Mouse (Mus musculus) CD4-positive helper T cell, adult 2 months (primary cell): ENCODE results near the gene Dpm2.

Experiments used
- DNase-seq: peaks from one replicate; pipeline ENCODE4 v3.0.0-alpha.2; 2012; ENCODE audit warnings: low read depth, missing footprints, low spot score

The Dpm2 gene

DNA sequence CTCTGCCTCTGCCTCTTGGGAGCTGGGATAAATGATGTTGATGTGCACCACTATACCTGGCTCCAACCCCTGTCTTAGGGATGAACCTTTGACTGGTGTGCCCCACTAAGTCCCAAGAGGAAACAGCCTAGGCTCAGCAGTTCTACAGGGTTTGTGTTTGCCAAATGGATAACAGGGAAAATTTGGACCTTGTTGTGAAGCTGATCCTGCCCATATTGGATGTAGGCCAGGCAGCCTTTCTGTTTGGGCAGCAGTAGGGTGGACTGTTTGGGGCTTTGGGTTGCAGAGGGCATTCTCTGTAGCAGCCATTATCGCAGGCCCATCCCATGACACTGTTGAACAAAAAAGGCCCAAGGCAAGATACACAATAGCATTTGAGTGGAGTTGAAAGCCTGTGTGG is 23.7 kb upstream of the Dpm2 start:
- DNase-seq: no peak

DNA sequence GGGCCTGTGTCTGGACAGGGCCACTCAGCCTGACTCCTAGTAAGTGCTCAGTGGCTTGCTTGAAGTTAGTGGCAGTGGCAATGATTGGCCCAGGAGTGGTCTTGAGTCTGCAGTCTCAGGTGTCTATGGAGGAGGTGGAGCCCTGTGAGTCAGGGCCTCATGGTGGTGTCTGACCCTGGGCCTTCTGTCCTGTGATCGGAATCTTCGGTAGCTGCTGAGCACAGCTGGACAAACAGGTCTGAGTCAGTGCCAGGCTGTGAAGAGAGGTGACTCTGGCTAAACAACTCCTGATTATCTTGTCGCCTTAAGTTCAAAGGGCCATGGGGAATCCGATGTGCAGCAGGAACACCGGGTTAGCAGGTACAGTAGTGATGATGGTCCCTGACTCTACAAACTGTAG is 23.3 kb upstream of the Dpm2 start:
- DNase-seq: no peak

DNA sequence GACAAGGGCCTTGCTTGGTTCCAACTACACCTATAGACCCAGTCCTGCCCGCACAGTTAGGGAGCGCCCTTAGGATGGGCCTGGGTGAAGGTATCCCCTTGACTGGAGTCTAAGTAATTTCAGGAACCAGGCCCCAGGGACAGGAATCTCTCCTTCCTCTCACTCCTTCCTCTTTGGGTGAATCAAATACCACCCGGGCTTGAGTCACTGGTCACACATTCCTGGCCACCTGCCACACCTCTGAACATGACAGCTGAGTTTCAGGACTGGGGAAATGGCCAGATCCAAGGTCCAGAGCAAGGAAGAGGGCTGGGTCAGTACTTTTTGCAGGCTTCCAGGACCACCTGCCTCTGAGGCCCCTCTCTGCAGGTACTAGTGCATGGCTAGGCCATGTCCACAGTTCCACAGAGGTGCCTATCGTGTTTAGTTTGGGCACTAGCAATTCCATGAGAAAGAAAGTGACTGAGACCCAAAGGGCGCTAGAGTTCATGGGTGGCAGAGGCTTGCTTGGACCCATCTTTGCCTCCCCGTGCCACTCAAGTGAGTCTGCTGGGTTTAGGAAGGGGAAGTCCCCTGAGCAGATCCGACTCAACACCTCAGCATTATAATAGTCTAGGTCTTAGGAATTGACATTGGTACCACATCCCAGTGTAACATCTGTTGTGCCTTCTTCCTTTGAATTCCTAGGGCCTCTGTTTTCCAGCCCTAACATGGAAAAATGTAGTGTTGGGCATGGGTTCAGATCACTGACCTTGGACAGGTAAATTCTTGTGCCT is 22.5 kb upstream of the Dpm2 start:
- DNase-seq: no peak

DNA sequence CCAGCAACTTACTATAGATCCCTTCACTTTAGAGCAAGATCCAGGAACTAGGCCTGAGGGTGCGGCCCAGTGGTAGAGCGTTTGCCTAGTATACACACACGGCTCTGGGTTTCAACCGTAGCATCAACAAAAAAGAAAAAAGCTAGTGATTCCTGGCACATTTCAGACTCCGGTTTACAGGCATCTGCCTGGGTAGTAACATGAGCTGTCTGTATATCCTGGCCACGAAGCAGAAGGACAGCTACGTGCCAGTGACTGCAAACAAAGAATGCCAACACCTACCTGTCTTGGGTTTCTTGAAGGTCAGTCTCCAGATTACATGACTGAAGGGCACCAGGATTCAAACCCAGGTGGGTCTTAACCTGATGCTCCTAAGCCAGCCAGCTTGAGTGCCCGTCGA is 21.5 kb upstream of the Dpm2 start:
- DNase-seq: no peak

DNA sequence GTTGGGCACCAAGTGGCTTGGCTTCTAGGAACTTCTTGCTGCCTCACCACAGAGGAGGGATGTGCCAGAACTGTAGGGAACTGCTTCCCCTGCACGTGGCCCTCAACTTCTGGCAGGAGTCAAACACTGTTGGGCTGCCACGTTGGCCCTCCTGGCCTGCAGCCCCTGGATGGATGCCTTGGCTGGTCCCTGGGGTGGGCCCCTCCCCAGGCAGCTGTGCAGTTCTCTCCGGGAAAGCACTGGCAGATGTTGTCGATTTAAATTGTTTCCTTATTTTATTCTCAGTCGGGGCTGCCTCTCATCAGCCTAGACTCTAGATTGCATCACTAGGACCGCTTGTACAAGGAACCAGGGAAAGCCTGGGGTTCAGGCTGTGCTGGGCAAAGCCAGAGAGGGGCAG is 20.9 kb upstream of the Dpm2 start:
- DNase-seq: no peak

DNA sequence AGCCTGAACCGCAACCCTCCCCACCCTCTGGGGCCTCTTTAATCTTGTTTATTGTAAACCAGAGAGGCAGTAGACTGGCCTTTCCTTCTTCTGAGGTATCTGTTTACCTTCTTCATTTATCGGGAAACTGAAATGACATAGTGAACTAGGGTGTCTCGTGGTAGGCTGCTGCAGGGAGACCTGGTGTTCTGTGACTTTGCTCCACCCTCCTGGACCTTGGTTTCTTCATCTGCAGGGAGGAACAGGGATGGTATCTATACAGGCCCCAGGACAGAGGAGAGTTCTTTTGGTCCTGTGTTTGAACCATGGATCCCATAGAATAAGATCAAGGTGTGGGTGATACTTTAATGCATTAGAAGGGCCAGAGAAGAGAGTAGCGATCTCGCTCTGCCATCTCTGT is 19.4 kb upstream of the Dpm2 start:
- no peak for DNase-seq

DNA sequence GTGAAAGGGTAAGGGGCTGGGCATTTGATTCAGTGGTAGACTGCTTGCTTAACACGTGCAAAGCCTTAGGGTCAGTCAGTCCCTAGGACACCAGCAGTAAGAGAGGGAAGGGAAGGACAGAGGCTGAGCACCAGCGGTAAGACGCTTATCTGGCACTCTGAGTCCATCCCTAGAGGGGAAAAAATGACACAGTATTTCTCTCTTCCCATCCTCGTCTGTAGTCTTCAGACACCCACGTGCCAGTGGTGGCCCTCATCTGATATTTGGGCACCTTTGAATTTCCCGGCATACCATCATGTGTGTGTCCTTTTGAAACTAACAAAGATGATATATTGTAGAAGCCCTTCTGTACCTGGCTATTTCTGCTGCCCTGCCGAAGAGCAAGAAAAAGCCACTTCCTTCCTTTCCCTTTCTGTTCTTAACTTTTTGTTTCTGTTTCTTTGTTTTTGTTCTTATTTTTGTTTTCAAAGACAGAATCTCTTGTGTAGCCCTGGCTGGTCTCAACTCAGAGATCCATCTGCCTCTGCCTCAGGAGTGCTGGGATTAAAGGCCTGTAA is 17.0 kb upstream of the Dpm2 start:
- DNase-seq: peak; percentile 76

DNA sequence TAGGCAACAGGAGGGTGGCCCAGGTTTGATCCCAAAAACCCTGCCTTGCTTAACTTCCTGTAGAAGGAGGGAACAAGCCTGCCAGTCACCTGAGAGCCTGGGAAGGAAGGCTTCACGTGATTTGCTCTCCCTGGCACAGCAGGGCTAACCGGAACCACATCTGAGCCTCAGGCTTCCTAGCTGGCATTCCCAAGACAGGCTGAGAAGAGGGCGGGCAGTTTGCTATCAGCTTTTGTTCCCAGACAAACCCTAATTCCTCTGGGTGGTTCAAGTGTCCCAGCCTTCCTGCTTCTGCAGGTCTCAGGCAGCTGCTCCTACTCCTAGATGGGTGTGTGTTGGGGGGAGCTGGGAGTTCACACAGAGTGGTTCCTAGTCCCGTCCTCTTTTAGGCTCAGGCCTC is 15.2 kb upstream of the Dpm2 start:
- DNase-seq: no peak

DNA sequence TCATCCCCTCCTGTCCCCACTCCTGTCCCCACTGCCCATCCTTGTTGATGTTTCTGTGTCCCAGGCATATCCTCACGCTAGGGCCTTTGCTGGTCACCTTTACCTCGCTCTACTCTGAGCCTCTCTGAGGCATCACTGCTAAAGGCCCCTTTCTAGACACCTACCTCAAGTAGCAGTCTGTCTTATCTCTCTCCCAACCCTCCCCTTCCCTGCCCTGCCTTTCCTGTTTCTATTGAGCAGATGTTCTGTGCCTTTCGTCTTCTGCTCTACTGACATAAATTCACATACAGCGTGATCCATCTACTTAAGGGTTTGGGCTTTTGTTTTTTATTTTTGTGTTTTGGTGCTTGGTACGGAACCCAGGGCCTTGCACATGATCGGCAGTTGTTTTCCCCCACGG is 14.6 kb upstream of the Dpm2 start:
- DNase-seq: no peak

DNA sequence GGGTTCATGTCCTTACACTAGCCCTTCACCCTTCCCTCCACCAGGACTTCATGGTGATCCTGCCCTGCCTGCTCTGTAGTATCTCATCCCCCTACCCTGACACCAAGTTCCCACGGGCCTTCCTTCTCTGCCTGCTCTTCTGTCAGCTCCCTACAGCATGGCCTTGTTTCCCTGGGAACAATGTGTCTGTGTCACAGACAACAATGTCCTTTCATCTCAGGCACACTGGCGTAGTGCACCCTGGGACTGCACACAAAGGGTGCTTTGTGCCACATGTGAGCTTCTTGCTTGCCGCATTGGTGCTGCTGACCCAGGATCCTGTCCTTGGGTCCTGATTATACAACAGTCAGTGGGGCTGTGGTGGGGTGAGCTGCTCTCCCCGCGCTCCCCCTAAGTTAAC is 11.1 kb upstream of the Dpm2 start:
- no peak for DNase-seq

DNA sequence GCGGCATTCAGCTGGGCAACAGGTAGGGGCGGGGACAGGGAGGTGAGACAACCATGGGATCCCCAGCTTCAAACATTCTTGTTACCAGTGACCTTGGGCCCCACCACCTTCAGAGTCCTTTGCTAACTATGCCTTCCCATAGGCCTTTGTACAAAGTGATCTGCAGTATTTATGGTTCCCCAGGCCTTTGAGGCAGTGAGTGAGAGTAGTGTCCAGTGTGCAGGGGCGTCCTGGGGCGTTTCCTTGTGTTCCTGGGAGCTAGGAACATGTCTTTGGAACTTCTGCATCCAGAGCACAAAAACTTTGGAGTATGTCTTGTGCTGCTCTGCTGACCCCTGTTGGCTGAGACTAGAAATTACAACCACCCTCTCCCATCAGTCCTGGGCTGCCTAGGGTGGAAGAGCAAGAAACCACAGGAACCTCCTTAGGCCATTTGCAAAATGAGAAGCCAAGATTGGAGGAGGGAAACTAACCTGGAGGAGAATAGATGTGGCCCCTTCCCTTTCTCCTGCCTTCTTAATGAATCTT is 4.1 kb upstream of the Dpm2 start:
- peak; percentile 77 for DNase-seq

DNA sequence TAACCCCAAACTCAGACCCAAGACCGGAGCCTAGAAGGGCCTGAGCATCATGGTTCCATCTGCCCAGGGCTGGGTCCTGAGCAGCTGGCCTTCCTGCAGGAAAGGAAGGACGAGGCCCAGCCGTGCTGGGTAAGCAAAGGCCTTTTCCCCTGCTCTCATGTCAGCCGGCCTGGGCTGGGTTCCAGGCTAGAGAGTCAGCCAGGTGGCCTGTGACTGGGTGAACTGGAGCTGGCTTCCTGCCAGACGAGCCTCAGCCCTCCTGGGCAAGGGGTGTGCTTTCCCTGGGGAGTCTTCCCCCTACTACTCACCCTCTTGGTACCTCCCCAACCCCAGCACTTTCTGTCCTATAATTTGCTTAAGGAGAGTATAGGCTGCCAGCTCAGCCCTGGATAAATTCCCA is 2.5 kb upstream of the Dpm2 start:
- DNase-seq: no peak

DNA sequence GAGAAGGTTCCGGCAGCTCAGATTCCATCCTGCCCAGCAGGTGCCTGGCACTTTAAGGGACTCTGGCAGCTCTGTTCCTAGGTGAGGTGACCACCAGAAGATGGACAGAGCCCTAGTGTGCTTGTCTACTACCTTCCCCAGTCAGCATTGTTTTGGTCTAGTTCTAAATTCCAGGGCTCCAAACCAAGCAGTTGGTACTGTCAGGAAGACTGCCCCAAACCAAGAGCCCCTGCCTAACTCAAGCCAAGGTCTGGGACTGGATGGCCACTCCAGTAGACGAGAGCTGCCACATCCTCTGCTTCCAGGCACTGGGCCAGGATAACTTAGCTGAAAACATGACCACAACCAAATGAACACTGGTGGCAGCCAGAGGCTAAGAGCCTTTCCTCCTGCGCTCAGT is 1.7 kb upstream of the Dpm2 start:
- no peak for DNase-seq

DNA sequence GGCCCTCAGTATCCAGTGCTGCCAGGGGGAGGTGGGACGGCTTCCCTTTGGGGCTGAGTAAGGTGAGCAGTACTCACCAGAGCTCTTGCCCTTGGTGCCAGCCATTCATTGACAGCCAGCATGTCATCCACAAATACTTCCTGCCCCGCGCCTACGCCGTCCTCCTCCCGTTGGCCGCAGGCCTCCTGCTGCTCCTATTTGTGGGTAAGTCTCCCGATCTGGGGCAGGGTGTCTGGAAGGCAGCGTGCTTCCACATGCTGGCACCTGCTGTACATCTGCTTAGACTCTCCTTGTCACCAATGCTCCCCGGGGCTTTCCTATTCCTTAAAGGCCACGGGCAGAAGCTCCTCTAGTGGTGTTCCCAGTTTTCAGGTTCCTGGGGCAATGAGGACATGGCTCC is 1.5 kb downstream of the Dpm2 start:
- DNase-seq: no peak

DNA sequence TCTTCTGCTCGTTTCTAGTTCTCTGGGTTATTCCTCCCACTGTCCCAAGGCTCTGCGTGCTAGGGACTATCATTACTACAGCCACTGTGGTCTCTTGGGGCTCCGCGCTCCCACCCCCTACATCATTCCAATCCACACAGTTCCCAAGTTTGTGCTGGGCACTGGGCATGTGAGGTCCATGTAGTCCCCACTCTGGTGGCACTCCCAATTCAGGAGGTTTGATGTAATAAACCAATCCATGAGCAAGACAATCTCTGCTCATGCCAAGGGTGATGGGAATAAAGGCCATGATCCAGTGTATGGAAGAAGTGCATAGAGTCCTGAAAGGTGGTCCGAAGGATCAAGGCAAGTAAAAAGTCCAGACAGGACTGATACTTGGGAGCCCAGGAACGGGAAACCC is 3.8 kb downstream of the Dpm2 start, which contains the start of gene Pip5kl1:
TSS of gene Pip5kl1 (plus strand) at position 301 of the 400 bp plus-strand sequence.
- no peak for DNase-seq

DNA sequence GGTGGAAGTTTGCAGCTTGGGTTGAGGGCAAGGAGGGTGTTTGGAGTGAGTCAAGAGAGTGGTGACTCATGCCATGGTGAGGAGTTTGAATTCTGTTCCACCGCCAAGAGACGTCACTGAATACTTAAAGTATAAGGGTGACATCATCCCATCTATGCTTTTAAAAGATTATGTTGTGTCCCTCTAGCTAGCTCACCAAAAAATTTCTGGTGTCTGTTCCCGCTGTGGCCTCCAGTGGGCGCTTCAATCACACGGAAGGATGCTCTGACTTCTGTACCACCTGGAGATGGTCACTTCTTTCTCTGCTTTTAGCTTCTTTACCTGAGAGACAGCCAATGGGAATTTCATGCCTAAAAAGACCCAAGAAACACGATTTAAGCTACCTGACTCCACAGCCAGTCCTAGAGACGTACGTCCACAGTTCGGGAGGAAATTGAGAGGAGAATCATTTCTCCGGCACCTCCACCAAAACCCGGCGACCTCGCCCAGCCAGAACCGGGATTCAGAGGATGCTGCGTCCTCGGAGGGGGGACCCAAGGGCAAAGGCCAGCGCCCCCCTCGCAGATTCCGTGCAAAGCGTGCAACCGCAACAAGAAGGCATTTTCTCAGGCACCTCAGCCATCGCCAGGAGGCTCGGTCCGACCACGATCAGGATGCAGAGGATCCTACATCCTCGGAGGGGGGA is 4.4 kb downstream of the Dpm2 start:
- peak; percentile 78 for DNase-seq

DNA sequence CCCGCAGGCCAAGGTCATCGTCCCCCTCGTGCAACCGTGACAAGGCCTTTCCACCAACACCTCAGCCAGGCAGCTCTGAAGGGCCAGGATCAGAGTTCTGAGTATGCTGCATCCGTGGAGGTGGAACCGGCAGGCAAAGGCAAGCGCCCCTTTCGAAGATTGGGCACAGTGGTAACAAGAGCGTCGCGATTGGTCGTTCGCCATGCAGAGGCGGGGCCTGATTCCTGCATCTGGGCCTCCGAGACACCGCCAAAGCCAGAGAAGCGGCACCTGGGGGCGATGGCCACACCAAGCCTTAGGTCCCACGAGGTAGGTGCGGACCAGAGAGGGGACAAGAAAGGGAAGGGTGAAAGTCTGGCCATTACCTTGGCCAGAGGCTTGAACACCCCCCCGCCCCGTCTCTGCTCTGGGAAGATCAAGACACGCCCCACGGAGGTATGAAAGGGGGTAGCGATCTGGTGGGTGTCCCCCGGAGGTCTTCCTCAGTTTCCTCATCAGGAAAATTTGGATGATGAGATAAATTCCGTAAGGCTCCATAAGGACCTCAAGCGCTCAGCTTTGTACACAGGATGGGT is 5.0 kb downstream of the Dpm2 start, which contains the start of gene 9430097D07Rik:
TSS of gene 9430097D07Rik (minus strand) at position 99 of the 575 bp plus-strand sequence.
- peak; percentile 80 for DNase-seq

DNA sequence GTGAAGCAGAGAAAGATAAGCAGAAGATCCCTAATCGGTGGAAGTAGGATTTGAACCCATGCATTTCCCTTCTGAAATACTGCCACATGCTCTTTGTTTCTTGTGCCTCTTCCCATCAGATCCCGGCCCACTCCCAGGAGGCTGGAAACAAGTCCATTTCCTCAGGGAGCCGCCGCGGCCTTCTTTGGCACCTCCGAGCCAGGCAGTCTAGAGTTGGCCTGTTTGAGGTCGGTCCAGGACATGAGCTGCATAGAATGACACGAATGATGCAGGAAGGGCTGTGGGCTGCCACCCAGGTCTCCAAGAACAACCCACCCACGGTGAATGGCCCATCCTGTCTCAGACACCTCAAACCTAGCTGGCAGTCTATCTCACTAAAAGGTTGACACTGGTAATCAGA is 5.9 kb downstream of the Dpm2 start:
- no peak for DNase-seq

DNA sequence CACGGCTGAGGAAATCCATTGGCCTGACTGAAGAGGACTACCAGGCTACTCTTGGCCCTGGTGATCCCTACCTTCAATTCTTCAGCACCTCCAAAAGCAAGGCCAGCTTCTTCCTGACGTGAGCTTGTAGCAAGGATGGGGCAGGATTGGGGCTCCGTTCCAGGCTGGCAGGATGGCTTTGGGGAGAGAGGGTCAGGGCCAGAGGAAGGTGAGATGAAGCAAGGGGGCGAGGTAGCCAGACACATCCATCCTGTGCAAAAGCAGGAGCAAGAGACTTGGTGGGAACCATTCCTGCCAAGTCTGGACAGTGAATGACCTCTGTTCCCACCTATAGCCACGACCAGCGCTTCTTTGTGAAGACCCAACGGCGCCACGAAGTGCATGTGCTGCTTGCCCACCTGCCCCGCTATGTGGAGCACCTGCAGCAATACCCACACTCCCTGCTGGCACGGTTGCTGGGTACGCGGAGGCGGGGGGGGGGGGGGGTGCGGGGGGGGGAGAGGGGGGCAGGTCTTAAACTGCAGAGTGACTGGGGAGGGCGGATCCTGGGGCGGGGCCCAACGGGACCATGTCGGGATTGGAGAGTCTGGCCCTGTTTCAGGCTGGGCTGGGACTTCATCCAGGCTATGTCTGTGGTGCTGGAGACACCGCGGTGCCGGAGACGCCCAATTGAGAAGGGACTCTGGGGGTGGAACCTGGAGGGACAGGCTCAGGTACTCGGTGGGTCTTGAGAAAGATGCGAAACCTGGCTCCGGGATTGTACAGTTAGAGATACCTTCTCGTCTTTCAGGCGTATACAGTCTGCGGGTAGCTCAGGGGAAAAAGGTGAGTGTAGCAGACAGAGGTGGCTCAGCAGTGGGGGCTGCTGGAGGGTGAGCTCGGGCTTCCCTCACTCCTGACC is 7.7 kb downstream of the Dpm2 start:
- no peak for DNase-seq

DNA sequence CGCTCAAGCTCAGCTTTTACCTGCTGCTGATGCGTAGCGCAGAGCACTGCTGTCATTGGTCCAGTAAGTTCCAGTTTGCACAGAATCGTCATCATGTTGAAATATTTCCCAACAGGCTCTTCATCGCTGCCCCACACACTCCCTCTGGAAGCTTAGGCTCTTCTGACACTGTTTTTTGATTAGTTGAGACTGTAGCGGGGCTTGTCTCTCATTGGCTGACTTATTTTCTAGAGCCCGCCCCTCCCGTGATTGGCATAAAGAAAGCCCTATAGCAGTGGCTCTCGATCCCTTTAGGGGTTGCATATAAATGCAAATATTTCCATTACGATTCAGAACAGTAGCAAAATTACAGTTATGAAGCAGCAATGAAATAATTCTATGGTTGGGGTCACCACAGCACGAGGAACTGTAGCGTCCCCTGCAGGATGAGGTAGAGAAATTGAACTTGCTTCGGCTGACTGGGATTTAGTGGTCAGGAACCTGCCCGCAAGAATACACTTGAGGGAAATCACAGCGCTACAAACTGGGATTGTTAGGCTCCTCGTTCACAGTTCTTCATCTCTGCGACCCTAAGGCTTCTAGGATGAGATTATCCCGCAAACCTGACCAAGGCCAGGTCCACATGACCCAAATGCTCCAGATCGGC is 10.9 kb downstream of the Dpm2 start:
- DNase-seq: no peak
